Mouse (Mus musculus): Measurements from ENCODE around the gene Klf12. TPM values are rescaled to one million over a fixed set of nuclear protein-coding genes. Genes with fewer than 3 reads are reported as not detected.

The Klf12 gene
- polyA plus RNA-seq, 1 experiment: 1.4 TPM

DNA sequence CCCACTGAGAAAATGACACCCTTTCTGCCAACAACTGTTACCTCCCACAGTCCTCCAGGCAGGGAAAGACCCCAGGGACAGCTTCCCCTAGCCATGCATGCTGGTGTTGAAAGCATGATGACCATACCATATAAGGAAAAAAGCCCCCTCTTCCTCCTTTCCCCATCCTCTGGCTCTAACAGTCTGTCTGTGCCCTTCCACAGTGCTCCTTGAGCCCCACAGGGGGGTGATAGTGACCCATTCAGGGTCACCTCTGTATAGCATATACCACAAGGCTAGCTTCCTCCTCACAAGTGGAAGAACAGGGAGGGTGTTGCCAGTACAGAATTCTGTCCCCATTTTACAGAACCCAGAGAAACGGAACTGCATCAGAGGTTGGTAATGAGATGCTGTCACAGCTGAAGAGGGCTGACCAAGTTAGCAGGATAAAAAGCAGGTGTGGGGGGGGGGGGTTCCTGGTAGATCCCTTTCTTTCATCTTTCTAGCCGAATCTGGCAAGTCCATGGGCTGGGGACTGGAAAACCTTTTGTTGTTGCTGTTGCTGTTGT, 214.9 kb downstream of the Klf12 start:
- H3K4me1 ChIP-seq (ENCODE audit: control insufficient read depth, insufficient read depth, insufficient read length, low read length): no peaks in the 10 kb centered on the region
- H3K27ac ChIP-seq (replicated peaks; ENCODE audit: low read depth, low read length): no peak overlapping the region

DNA sequence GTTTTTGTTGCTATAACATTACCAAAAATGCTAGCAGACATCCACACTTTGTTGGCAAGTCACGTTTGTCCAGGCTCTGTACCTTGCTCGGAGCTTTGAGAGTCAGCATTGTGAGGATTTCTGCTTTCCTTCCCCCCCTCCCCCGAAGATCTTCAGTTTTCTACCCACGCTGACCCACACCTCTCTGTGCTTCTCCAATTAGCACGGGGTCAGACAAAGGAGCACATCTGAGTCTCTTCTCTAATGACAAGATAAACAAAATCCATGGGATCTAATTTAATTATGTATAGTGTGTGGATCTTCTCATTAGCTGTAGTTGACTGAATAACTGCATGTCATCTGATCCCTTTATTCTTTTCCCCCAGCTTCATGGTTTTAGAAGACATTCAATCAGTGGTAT, 215.8 kb downstream of the Klf12 start:
- no peaks in the 10 kb centered on the region for H3K4me1 ChIP-seq (ENCODE audit: control insufficient read depth, insufficient read depth, insufficient read length, low read length)

More for the DNA sequence above, 214.9 kb downstream of the Klf12 start:
- H3K4me3 ChIP-seq (ENCODE audit: insufficient read depth, low read depth, low read length): no peak overlapping the region

DNA sequence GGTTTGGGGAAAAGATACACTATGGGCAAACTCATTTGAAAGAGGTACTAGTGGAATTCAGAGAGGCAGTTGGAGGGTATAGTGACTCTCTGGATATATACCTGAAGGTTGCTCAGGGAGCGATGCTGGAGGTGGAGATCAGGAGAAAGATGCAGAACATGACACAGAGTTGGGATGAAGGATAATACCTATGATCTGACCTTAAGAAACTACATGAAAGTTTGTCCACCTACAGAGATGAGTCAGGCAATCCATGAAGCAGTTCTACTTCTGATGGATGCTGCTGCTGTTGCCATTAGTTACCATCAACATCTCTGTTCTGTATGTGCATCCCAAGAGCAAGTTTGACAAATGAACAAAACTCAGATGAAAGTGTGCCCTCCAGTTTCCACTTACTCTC, 222.0 kb downstream of the Klf12 start:
- no peak overlapping the region for H3K4me3 ChIP-seq (ENCODE audit: insufficient read depth, low read depth, low read length)
- no peaks in the 10 kb centered on the region for H3K4me1 ChIP-seq (ENCODE audit: control insufficient read depth, insufficient read depth, insufficient read length, low read length)
- H3K27ac ChIP-seq (replicated peaks; ENCODE audit: low read depth, low read length): no peak overlapping the region

More for the DNA sequence above, 215.8 kb downstream of the Klf12 start:
- H3K4me3 ChIP-seq (ENCODE audit: insufficient read depth, low read depth, low read length): no peak overlapping the region
- H3K27ac ChIP-seq (replicated peaks; ENCODE audit: low read depth, low read length): no peak overlapping the region

DNA sequence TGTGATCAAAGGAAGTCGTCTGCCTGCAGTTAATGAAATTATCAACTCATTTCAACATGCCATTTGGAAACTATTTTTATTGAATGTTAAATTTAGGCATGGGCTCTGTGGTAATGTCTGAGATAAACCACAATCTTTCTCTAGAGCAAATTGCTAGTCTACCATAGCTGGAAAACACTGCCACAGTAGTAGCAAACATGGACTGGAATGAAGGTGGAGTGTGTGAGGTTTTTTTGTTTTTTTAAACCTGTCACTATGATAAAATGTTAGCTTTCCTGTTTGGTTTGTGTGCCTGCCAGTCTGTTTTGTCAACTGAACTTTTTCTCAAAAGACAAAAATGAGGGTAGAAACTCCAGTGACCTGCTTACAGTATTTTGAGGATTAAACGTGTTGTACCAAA, 230.3 kb downstream of the Klf12 start:
- Histone ChIP-seq H3K27ac (replicated peaks; ENCODE audit: low read depth, low read length) (no peak overlapping the region), H3K4me1 (ENCODE audit: control insufficient read depth, insufficient read depth, insufficient read length, low read length) (no peaks in the 10 kb centered on the region), H3K4me3 (ENCODE audit: insufficient read depth, low read depth, low read length) (no peak overlapping the region)

DNA sequence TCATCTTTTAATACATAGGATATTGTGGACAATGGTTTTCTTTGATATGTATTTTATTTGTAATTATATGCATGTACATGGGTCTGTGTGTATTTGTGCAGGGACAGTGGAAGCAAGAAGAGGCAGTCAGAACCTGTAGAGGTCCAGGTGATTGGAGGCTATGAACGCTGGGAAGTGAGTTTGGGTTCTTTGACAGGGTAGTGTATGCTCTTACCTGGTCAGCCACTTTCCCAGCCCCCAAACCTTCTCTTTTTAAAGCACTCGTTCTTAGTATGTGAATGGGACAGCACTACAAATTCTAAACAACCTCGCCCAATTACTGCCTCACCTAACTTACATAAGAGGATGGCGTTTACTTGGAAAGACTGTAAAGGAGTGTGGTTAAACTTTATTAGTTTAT, 231.0 kb downstream of the Klf12 start:
- H3K27ac ChIP-seq (replicated peaks; ENCODE audit: low read depth, low read length): no peak overlapping the region
- no peak overlapping the region for H3K4me3 ChIP-seq (ENCODE audit: insufficient read depth, low read depth, low read length)
- H3K4me1 ChIP-seq (ENCODE audit: control insufficient read depth, insufficient read depth, insufficient read length, low read length): no peaks in the 10 kb centered on the region

DNA sequence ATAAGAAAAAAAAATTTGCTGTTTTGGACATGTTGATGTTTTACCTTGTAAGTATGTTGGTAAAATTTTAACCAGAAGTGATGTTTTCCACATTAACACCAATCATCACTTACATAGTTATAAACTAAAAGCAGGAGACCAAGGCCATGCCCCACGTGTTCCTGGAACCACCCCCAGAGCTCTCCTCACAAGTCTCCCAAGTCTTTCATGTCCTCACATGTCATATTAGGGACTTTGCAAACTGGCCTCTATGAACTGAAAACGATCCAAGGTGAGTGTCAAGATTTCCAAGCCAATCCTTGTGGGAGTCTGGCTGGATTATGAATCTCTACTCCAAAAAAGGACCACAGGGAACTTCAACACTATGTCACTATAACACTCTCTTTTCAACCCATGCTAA, 231.6 kb downstream of the Klf12 start:
- Histone ChIP-seq H3K4me3 (ENCODE audit: insufficient read depth, low read depth, low read length) (no peak overlapping the region), H3K4me1 (ENCODE audit: control insufficient read depth, insufficient read depth, insufficient read length, low read length) (no peaks in the 10 kb centered on the region), H3K27ac (replicated peaks; ENCODE audit: low read depth, low read length) (no peak overlapping the region)

DNA sequence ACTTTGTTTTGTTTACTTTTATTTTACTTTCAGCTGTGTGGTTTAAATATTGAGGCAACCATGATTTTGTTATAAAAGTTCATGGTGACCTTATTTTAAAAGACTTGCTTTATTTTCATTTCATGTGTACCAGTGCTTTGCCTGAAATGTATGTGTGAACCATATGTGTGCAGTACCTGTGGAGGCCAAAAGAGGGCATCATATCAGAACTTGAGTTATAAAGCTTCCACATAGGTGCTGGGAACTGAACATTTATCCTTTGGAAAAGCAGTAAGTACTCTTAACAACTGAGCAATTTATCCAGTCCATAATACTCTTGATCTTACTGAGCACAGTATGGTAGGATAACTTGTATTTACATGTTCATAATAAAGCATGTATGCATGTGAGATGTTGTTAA, 239.0 kb downstream of the Klf12 start:
- Histone ChIP-seq H3K27ac (replicated peaks; ENCODE audit: low read depth, low read length) (no peak overlapping the region), H3K4me3 (ENCODE audit: insufficient read depth, low read depth, low read length) (no peak overlapping the region), H3K4me1 (ENCODE audit: control insufficient read depth, insufficient read depth, insufficient read length, low read length) (no peaks in the 10 kb centered on the region)

DNA sequence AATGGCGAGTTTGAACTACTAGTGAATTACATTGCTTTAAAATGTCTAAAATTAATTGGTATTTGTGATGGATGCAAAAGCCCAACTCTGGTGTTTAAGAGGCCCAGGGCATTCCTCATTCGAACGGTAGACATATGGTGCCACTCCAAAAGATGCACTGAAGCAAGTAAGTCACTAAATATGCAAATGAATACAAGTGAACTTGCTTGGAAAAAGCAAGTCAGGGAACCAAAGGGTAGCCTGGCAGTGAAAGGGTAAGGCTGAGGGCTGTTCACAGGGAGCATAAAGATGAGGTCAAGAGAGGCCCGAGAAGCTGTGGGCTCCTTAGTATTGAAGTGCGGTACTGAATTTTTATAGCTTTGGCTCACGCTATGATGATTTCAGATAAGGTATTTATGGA, 242.7 kb downstream of the Klf12 start:
- Histone ChIP-seq H3K27ac (replicated peaks; ENCODE audit: low read depth, low read length) (no peak overlapping the region), H3K4me1 (ENCODE audit: control insufficient read depth, insufficient read depth, insufficient read length, low read length) (no peaks in the 10 kb centered on the region), H3K4me3 (ENCODE audit: insufficient read depth, low read depth, low read length) (no peak overlapping the region)

DNA sequence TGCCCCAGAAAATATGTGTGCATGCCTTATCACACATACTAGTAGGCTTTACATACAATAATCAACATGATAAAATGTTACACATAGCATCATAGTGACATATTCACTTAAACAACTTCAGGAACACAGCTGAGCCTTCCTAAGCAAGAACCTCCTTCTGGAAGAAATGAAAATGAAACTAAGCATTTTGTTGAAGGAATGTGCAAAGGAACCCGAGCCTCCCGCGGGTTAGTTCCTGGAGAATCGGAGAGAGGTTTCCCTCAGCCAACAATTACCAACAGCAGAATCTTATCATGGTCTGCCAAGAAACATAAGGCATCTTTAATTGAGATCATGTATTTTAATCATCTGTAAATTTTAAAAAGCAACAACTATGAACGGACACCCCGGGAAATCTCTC, 257.8 kb downstream of the Klf12 start:
- H3K4me3 ChIP-seq (ENCODE audit: insufficient read depth, low read depth, low read length): no peak overlapping the region; the same call in 1 of the 2 replicates
- no peak overlapping the region for H3K27ac ChIP-seq (replicated peaks; ENCODE audit: low read depth, low read length)
- no peaks in the 10 kb centered on the region for H3K4me1 ChIP-seq (ENCODE audit: control insufficient read depth, insufficient read depth, insufficient read length, low read length)

DNA sequence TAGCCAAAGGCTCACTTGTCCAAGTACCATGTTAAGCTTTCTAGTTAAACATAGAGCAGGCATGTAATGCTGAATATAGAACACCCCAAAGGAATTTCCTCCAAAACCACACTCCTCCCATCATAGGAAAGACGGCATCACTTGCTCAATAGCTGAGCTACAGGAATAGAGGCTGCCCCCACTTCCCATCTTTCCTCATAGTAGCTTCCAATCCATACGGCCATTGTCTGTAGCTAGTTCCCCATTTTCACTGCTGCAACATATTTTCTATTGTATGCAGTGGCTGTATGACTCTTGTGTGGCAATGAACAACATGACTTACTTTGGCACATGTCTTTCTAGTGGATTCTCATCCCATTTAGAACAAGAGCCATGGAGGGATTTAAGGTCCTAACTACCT, 267.3 kb downstream of the Klf12 start:
- H3K27ac ChIP-seq (replicated peaks; ENCODE audit: low read depth, low read length): no peak overlapping the region
- H3K4me1 ChIP-seq (ENCODE audit: control insufficient read depth, insufficient read depth, insufficient read length, low read length): no peaks in the 10 kb centered on the region
- no peak overlapping the region for H3K4me3 ChIP-seq (ENCODE audit: insufficient read depth, low read depth, low read length)

DNA sequence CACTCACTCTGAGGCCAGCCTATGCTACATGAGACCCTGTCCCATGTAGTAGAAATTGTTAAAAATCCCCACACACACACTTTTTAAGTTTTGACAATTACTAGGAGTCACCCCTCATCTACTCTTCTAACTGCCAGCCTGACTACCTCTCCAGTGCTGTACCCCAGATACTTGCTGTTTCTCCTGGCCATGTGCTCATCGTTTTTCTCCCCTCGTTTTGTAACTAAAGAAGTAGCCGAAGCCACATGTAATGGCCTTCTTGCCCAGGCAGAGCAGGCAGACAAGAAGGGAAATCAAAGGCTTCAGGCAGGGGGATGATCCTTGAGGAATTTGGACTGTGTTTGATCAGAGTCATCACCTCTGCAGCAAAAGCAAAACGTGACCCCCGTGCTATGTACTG, 274.0 kb downstream of the Klf12 start:
- H3K4me1 ChIP-seq (ENCODE audit: control insufficient read depth, insufficient read depth, insufficient read length, low read length): no peaks in the 10 kb centered on the region
- no peak overlapping the region for H3K27ac ChIP-seq (replicated peaks; ENCODE audit: low read depth, low read length)
- no peak overlapping the region for H3K4me3 ChIP-seq (ENCODE audit: insufficient read depth, low read depth, low read length)

DNA sequence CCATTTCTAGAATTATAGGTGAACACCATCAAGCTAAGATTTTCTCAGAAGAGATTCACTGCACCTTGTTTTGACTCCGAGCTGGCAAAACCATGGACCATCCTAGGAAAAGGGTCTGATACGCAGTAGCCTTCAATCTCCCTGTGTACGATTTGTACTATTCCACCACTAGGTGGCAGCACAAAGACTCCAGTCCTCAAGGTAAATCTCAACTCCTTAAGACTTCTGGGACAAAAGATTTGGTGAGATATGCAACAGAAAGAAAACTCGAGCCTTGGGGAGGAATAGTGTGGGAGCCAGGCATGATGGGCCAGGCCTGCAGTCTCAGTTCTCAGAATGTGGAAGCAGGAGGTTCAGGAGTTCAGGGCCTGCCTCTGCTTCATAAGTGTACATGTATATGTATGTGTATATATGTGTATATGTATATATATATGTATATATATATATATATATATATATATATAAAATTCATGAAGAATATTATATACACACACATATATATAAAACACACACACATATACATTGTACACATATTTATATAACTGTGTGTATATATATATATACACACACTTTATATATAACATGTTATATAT, 274.6 kb downstream of the Klf12 start:
- no peaks in the 10 kb centered on the region for H3K4me1 ChIP-seq (ENCODE audit: control insufficient read depth, insufficient read depth, insufficient read length, low read length)
- H3K27ac ChIP-seq (replicated peaks; ENCODE audit: low read depth, low read length): no peak overlapping the region
- no peak overlapping the region for H3K4me3 ChIP-seq (ENCODE audit: insufficient read depth, low read depth, low read length)

DNA sequence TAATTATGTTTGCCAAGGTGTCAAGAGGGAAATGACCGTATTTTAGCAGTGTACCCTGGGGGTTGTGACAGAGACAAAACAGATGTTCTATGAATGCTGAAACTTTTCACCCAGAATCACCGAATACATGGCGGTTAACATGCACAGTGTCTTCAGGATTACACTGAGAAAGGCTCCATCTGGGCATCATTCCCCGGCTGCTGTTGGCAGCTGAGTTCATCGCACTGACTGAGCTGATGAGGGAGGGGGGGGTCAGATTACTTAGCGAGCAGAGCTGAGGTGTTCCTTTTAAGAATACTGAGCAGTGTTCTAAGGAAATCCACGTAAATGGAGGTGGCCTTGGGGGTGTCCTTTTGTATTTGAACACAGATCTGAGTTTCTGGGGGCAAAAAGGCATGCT, 301.0 kb downstream of the Klf12 start:
- Histone ChIP-seq H3K4me3 (ENCODE audit: insufficient read depth, low read depth, low read length) (no peak overlapping the region), H3K4me1 (ENCODE audit: control insufficient read depth, insufficient read depth, insufficient read length, low read length) (no peaks in the 10 kb centered on the region), H3K27ac (replicated peaks; ENCODE audit: low read depth, low read length) (no peak overlapping the region)

DNA sequence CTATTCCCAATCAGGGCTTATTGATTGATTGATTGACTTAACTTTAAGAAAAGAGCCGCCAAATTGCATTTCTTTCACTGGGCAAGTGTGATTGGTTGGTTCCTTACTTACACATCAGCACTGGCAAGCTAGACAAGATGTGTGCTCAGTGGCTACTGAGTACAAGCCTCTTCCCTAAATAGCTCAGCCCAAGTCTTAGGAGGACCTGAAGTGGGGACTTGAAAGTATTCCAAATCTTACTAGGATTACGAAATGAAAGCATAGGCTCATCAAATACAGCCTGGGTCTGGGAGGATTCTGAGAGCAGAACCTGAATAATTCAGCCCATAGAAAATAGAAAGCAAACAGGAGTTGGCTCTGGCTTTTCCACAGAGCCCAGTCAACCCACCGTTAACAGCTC, 303.3 kb downstream of the Klf12 start:
- no peak overlapping the region for H3K4me3 ChIP-seq (ENCODE audit: insufficient read depth, low read depth, low read length)
- H3K27ac ChIP-seq (replicated peaks; ENCODE audit: low read depth, low read length): no peak overlapping the region
- no peaks in the 10 kb centered on the region for H3K4me1 ChIP-seq (ENCODE audit: control insufficient read depth, insufficient read depth, insufficient read length, low read length)

DNA sequence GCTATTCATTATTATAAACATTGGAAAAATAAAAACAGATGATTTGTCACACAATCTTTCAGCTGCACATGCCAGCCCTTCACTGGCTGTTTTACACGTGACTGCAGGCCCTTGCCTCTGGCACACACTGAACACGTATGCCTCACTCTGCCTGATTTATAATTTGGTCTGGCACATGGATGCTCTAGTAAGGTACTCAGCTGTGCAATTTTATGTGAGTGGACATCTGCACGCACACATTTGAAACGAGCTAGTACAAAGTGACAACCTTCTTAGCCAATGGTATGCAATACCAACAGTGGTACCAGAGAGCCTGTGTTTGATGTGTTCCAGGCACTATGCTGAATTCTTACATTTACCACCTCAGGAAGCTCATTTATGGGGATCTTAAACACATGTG, 316.6 kb downstream of the Klf12 start:
- no peaks in the 10 kb centered on the region for H3K4me1 ChIP-seq (ENCODE audit: control insufficient read depth, insufficient read depth, insufficient read length, low read length)
- no peak overlapping the region for H3K4me3 ChIP-seq (ENCODE audit: insufficient read depth, low read depth, low read length)
- H3K27ac ChIP-seq (replicated peaks; ENCODE audit: low read depth, low read length): no peak overlapping the region

DNA sequence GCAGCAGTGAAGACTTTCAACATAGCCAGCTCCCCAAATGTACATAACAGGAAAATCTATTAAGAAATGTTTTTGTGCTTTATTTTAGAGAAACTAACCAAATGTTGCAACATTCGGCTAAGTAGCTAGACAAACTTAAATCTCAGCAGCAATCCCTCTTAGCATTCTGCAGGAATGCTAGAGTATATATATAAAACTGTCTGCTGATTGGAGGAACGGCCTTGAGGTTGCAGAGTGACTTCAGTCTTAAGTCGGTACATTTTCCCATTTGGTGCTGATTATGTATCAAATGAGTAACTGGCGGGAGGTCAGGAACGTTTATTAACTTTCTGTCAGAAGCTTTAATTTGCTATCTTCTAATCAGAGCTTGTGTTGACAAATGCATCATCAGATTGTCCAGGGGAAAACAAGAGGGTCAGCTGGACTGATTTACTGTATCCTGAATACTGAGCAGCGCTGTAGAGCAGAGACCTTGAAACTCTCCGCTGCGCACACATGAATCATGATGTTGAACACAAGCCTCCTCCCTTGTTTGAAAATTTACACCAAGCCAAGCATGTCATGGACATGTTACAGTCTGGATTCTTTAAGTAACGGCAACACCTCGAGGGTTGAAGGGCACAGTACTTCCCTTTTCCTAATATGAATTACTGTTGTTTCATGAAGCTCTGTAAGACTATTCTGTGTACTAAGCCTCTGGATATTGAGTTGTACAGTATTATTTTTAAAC, 323.8 kb downstream of the Klf12 start:
- H3K4me3 ChIP-seq (ENCODE audit: insufficient read depth, low read depth, low read length): no peak overlapping the region
- H3K4me1 ChIP-seq (ENCODE audit: control insufficient read depth, insufficient read depth, insufficient read length, low read length): no peaks in the 10 kb centered on the region
- H3K27ac ChIP-seq (replicated peaks; ENCODE audit: low read depth, low read length): no peak overlapping the region

Measured in brown adipose tissue, adult 24 weeks (tissue).